Mouse (Mus musculus): ENCODE measurements around the gene Mlec.
A peak's percentile ranks its signal among the peaks of the same experiment; 100 is the strongest.
"Not testable (repeated sequence)": the region's sequence is repeated elsewhere in the genome, so short reads cannot be mapped to it uniquely, and the experiment has no call there.

Gene Mlec

GRCm38 (mm10) chr5:115151457-115151856 is 6.5 kb downstream of the Mlec start:
- DNase-seq (ENCODE audit: low spot score in 2 of 2): no peak

- DNase-seq (ENCODE audit: low spot score in 2 of 2): no peak
Observed at GRCm38 (mm10) chr5:115150991-115151390, 7.0 kb downstream of the Mlec start.

GRCm38 (mm10) chr5:115149675-115150459 is 8.1 kb downstream of the Mlec start:
- no peak for DNase-seq (ENCODE audit: low spot score in 2 of 2)

GRCm38 (mm10) chr5:115148872-115149271 is 9.1 kb downstream of the Mlec start:
- DNase-seq (ENCODE audit: low spot score in 2 of 2): not testable (repeated sequence)

- DNase-seq (ENCODE audit: low spot score in 2 of 2): no peak
Observed at GRCm38 (mm10) chr5:115148378-115148777, 9.6 kb downstream of the Mlec start.

GRCm38 (mm10) chr5:115147388-115147787 is 10.6 kb downstream of the Mlec start:
- no peak for DNase-seq (ENCODE audit: low spot score in 2 of 2)

- DNase-seq (ENCODE audit: low spot score in 2 of 2): no peak
Observed at GRCm38 (mm10) chr5:115146747-115147130, 11.2 kb downstream of the Mlec start.

- DNase-seq (ENCODE audit: low spot score in 2 of 2): no peak
Observed at GRCm38 (mm10) chr5:115145976-115146746, 11.8 kb downstream of the Mlec start.

- no peak for DNase-seq (ENCODE audit: low spot score in 2 of 2)
Observed at GRCm38 (mm10) chr5:115145253-115145968, 12.6 kb downstream of the Mlec start.

GRCm38 (mm10) chr5:115144471-115144870 is 13.5 kb downstream of the Mlec start:
- no peak for DNase-seq (ENCODE audit: low spot score in 2 of 2)

- DNase-seq (ENCODE audit: low spot score in 2 of 2): no peak
Observed at GRCm38 (mm10) chr5:115143552-115143951, 14.4 kb downstream of the Mlec start.

GRCm38 (mm10) chr5:115142166-115142697 is 15.7 kb downstream of the Mlec start:
- DNase-seq (ENCODE audit: low spot score in 2 of 2): no peak

- DNase-seq (ENCODE audit: low spot score in 2 of 2): no peak
Observed at GRCm38 (mm10) chr5:115140726-115141125, 17.3 kb downstream of the Mlec start.

- DNase-seq (ENCODE audit: low spot score in 2 of 2): no peak
Observed at GRCm38 (mm10) chr5:115139124-115139523, 18.9 kb downstream of the Mlec start.

GRCm38 (mm10) chr5:115134234-115135165 is 23.5 kb downstream of the Mlec start, which contains the start of gene Unc119b:
Unc119b (minus strand) TSS chr5:115134975.
- peak; percentile 84 to 89 for DNase-seq (ENCODE audit: low spot score in 2 of 2)

- no peak for DNase-seq (ENCODE audit: low spot score in 2 of 2)
Observed at GRCm38 (mm10) chr5:115133358-115134066, 24.5 kb downstream of the Mlec start.

GRCm38 (mm10) chr5:115132465-115132864 is 25.5 kb downstream of the Mlec start:
- no peak for DNase-seq (ENCODE audit: low spot score in 2 of 2)

GRCm38 (mm10) chr5:115129328-115129727 is 28.7 kb downstream of the Mlec start:
- no peak for DNase-seq (ENCODE audit: low spot score in 2 of 2)

- no peak for DNase-seq (ENCODE audit: low spot score in 2 of 2)
Observed at GRCm38 (mm10) chr5:115127421-115128179, 30.4 kb downstream of the Mlec start.

All from spleen, postnatal 14 days (tissue).